ENCODE assay signal across 10 mouse cellular contexts in genomic region chr5:146360386-146360785, GRCm38 (mm10). TPM values are rescaled to one million over a fixed set of nuclear protein-coding genes. Genes with fewer than 3 reads are reported as not detected.
DNase-seq lines count a peak whose midpoint lies in the region; ATAC-seq and TF ChIP-seq lines count a peak whose summit lies in the region.
"Had no signal": no experiment of that assay in that cellular context is flagged by ENCODE, and none has a peak within 500 bp of the region (broad histone marks: within the 10 kb centered on the region; RNA-seq: fewer than 3 reads in every experiment).

No protein-coding gene starts in this region.

- H3K27ac ChIP-seq in kidney, adult 2 months (ENCODE audit: insufficient read depth, low read depth, low read length): no peak overlapping the region
- H3K27ac ChIP-seq in kidney, embryonic 14.5 days (ENCODE audit: low read depth, low read length): no peak overlapping the region
- no peak overlapping the region for H3K27ac ChIP-seq in ES-E14 (ENCODE audit: insufficient read depth, low read depth, low read length, poor library complexity, severe bottlenecking)
- H3K27ac ChIP-seq in lung, postnatal 0 days (ENCODE audit: low read length): no peak overlapping the region

- no peak for TF ChIP-seq EP300 in lung, postnatal 0 days (IDR thresholded peaks at IDR 0.05)

- peak; percentile 12 for DNase-seq in kidney, adult 2 months
- peak; percentile 35 for DNase-seq in ES-E14 (ENCODE audit: low read depth, low spot score)
- peak; percentile 13 for DNase-seq in c-Kit-positive CD71-positive TER-119-negative erythroid progenitor cells, embryonic 14.5 days (ENCODE audit: low read depth)
- DNase-seq in lung, postnatal 0 days (ENCODE audit: low spot score): peak; percentile 13
- DNase-seq in spleen, postnatal 10 days (ENCODE audit: low spot score in 2 of 2): no peak
- no peak for DNase-seq in layer of hippocampus, postnatal 14 days (ENCODE audit: low spot score in 2 of 2)
- DNase-seq in layer of hippocampus, postnatal 25 days (ENCODE audit: extremely low spot score in 1 of 2, low spot score in 1 of 2): no peak

- in situ Hi-C loops in ES-E14 (cut with MboI; ENCODE audit: low sequenced_read_pairs in 2 of 2, unreplicated experiment in 2 of 2): no loop called here

- no peaks in the 10 kb centered on the region; the same call in 1 of the 2 replicates for H3K27me3 ChIP-seq in kidney, adult 2 months (replicated peaks; ENCODE audit: control insufficient read depth, insufficient read depth, low read length)
- no peaks in the 10 kb centered on the region for H3K27me3 ChIP-seq in kidney, embryonic 14.5 days (ENCODE audit: control insufficient read depth, insufficient read depth, low read length)
- H3K27me3 ChIP-seq in lung, postnatal 0 days (replicated peaks; ENCODE audit: insufficient read depth, low read length): no peaks in the 10 kb centered on the region
- H3K27me3 ChIP-seq: megakaryocyte, embryonic 14.5 days had no signal

- H3K36me3 ChIP-seq in kidney, adult 2 months (ENCODE audit: control insufficient read depth, insufficient read depth, low read length): no peaks in the 10 kb centered on the region
- H3K36me3 ChIP-seq in kidney, embryonic 14.5 days (ENCODE audit: control insufficient read depth, insufficient read depth, low read length): no peaks in the 10 kb centered on the region
- no peaks in the 10 kb centered on the region for H3K36me3 ChIP-seq in ES-E14 (ENCODE audit: control insufficient read depth, insufficient read depth, low read length, poor library complexity, severe bottlenecking)
- H3K36me3 ChIP-seq in lung, postnatal 0 days (ENCODE audit: insufficient read depth, low read length): no peaks in the 10 kb centered on the region

- H3K4me3 ChIP-seq in kidney, adult 2 months (ENCODE audit: insufficient read depth, low read depth, low read length): no peak overlapping the region
- H3K4me3 ChIP-seq in kidney, embryonic 14.5 days (ENCODE audit: low read length): no peak overlapping the region
- no peak overlapping the region for H3K4me3 ChIP-seq in ES-E14 (ENCODE audit: insufficient read depth in 1 of 2, low read depth in 1 of 2, low read length in 2 of 2, poor library complexity in 1 of 2, severe bottlenecking in 1 of 2)
- no peak overlapping the region for H3K4me3 ChIP-seq in lung, postnatal 0 days (ENCODE audit: low read depth, low read length)
- H3K4me3 ChIP-seq: erythroblast, embryonic 14.5 days; megakaryocyte, embryonic 14.5 days had no signal

- TF ChIP-seq POLR2A in kidney, adult 2 months (IDR thresholded peaks at IDR 0.05; ENCODE audit: low read depth, low read length): no peak

- H3K4me2 ChIP-seq in kidney, embryonic 14.5 days (replicated peaks; ENCODE audit: low read depth, low read length): no peak overlapping the region
- H3K4me2 ChIP-seq in lung, postnatal 0 days (replicated peaks; ENCODE audit: low read depth, low read length): no peak overlapping the region

- no peak overlapping the region for H3K9ac ChIP-seq in kidney, embryonic 14.5 days (ENCODE audit: low read depth, low read length)
- no peak overlapping the region for H3K9ac ChIP-seq in ES-E14 (ENCODE audit: insufficient read depth, low read depth, low read length, poor library complexity, severe bottlenecking)
- H3K9ac ChIP-seq in lung, postnatal 0 days (replicated peaks; ENCODE audit: low read depth): no peak overlapping the region

- 23% methylated on average over 10 of the region's 10 CpGs for WGBS in kidney, adult 2 months
- 28% methylated on average over 10 of the region's 10 CpGs for WGBS in kidney, embryonic 14.5 days
- WGBS in lung, postnatal 0 days: 25% methylated on average over 10 of the region's 10 CpGs

- TF ChIP-seq CTCF in kidney, adult 2 months (conservative IDR thresholded peaks at IDR 0.05; ENCODE audit: insufficient read depth, insufficient read length, low read depth, low read length): no peak
- TF ChIP-seq CTCF in lung, postnatal 0 days (IDR thresholded peaks at IDR 0.05): no peak

- no peak for ATAC-seq in kidney, embryonic 14.5 days (ENCODE audit: low FRiP score, low TSS enrichment)
- no peak for ATAC-seq in lung, postnatal 0 days

- no peaks in the 10 kb centered on the region for H3K4me1 ChIP-seq in kidney, adult 2 months (ENCODE audit: control insufficient read depth, insufficient read depth, low read length)
- no peaks in the 10 kb centered on the region for H3K4me1 ChIP-seq in kidney, embryonic 14.5 days (ENCODE audit: control insufficient read depth, insufficient read depth, low read length)
- no peaks in the 10 kb centered on the region for H3K4me1 ChIP-seq in ES-E14 (ENCODE audit: control insufficient read depth in 2 of 2, insufficient read depth in 2 of 2, low read length in 2 of 2, poor library complexity in 1 of 2)
- no peaks in the 10 kb centered on the region for H3K4me1 ChIP-seq in lung, postnatal 0 days (ENCODE audit: insufficient read depth, low read depth, low read length)
- H3K4me1 ChIP-seq: megakaryocyte, embryonic 14.5 days had no signal

- no peaks in the 10 kb centered on the region for H3K9me3 ChIP-seq in kidney, embryonic 14.5 days (ENCODE audit: control insufficient read depth, low read length)
- no peaks in the 10 kb centered on the region for H3K9me3 ChIP-seq in ES-E14 (ENCODE audit: control insufficient read depth, insufficient read depth, low read depth, low read length)
- H3K9me3 ChIP-seq in lung, postnatal 0 days (ENCODE audit: low read length): no peaks in the 10 kb centered on the region

TF ChIP-seq in ES-E14, 5 proteins besides CTCF, POLR2A, EP300 and RAD21:
- TF ChIP-seq CHD2 (IDR thresholded peaks at IDR 0.05; ENCODE audit: low read depth, low read length): no peak
- TF ChIP-seq ZNF384 (IDR thresholded peaks at IDR 0.05; ENCODE audit: low read depth, low read length): no peak
- no peak for TF ChIP-seq ZC3H11A (IDR thresholded peaks at IDR 0.05; ENCODE audit: borderline replicate concordance, low read depth, low read length)
- no peak for TF ChIP-seq MAFK (IDR thresholded peaks at IDR 0.05; ENCODE audit: insufficient read depth, low read depth, low read length)
- TF ChIP-seq HCFC1 (IDR thresholded peaks at IDR 0.05; ENCODE audit: borderline replicate concordance, insufficient read depth, low read length): no peak

RNA-seq across cellular contexts. Expression of gene Wasf3, which starts 24.4 kb away (rescaled TPM):
- 5.9 and 6.4 TPM in 2 replicates for polyA plus RNA-seq in kidney, adult 2 months (2012; rRNA removed)
- polyA plus RNA-seq in kidney, embryonic 14.5 days (2014; fragmentation: Nextera tagmentation; extraction: Ambion mirVana): 2.3 and 2.7 TPM in 2 replicates
- 6.2 and 8.0 TPM in 2 replicates for total RNA-seq in ES-E14 (2012; rRNA removed)
- polyA plus RNA-seq in lung, postnatal 0 days (2015; fragmentation: Nextera tagmentation; extraction: Ambion mirVana): 0.31 and 0.37 TPM in 2 replicates
- 10 to 100 TPM; 92.7 to 98.3 TPM for total RNA-seq in layer of hippocampus, postnatal 14 days (2021)
- 100 to 1,000 TPM in 1 of 2 experiments, 10 to 100 TPM in 1; 97.5 to 111 TPM for total RNA-seq in layer of hippocampus, postnatal 25 days (2021)
- polyA plus RNA-seq: erythroblast, embryonic 14.5 days had no signal

Comparison
In these comparisons a context has a peak if more than half of its experiments do, and no peak if none do; other contexts are left out.
1. DNase-seq: peak in kidney, adult 2 months (single experiment), ES-E14 (single experiment), c-Kit-positive CD71-positive TER-119-negative erythroid progenitor cells, embryonic 14.5 days (single experiment) and lung, postnatal 0 days (single experiment); none in spleen, postnatal 10 days (0 of 2), layer of hippocampus, postnatal 14 days (0 of 2) and layer of hippocampus, postnatal 25 days (0 of 2).
2. RNA of gene Wasf3, which starts 24.4 kb away (total RNA-seq): 97.5 to 111 TPM in layer of hippocampus, postnatal 25 days and 92.7 to 98.3 TPM in layer of hippocampus, postnatal 14 days; 6.2 to 8.0 TPM in ES-E14; every median in the first group is over 10 times any median in the second.